Mouse (Mus musculus) forebrain, postnatal 0 days (tissue): ENCODE results near the gene Immp2l. TPM values are rescaled to one million over a fixed set of nuclear protein-coding genes. Genes with fewer than 3 reads are reported as not detected.

Experiments used
- ATAC-seq: fragments of 200-750 bp; cut with Nextera tagmentation; 2 replicates; pipeline ENCODE4 v1.8.0; 2017; ENCODE audit warnings: mild to moderate bottlenecking, moderate library complexity
- DNase-seq: peaks from one replicate; pipeline ENCODE4 v3.0.0-alpha.2; 2015
- H3K27ac ChIP-seq: fragments of 300-500 bp; sonication (generic); 2 replicates; pipeline ENCODE4 v1.5.1; 2014; ENCODE audit warnings: low read depth, mild to moderate bottlenecking, antibody characterized with exemption, low read length, moderate library complexity, mixed read lengths
- H3K27me3 ChIP-seq: fragments of 300-500 bp; sonication (generic); 2 replicates; pipeline ENCODE4 v1.6.1; 2014; ENCODE audit warnings: mild to moderate bottlenecking, low read length, mixed read lengths; ENCODE audit not compliant: insufficient read depth
- H3K36me3 ChIP-seq: fragments of 300-500 bp; sonication (generic); 2 replicates; pipeline ENCODE4 v1.6.1; 2014; ENCODE audit warnings: mild to moderate bottlenecking, moderate library complexity; ENCODE audit not compliant: insufficient read depth
- H3K4me1 ChIP-seq: fragments of 300-500 bp; sonication (generic); 2 replicates; pipeline ENCODE4 v1.6.1; 2014; ENCODE audit warnings: antibody characterized with exemption; ENCODE audit not compliant: insufficient read depth
- H3K4me2 ChIP-seq: fragments of 300-500 bp; sonication (generic); 2 replicates; pipeline ENCODE4 v1.6.1; 2014; ENCODE audit warnings: low read depth, mild to moderate bottlenecking, moderate library complexity
- H3K4me3 ChIP-seq: fragments of 300-500 bp; sonication (generic); 2 replicates; pipeline ENCODE4 v1.5.1; 2014; ENCODE audit warnings: low read depth, low read length, mixed read lengths
- H3K9ac ChIP-seq: fragments of 300-500 bp; sonication (generic); 2 replicates; pipeline ENCODE4 v1.6.1; 2014; ENCODE audit warnings: mild to moderate bottlenecking
- H3K9me3 ChIP-seq: fragments of 300-500 bp; sonication (generic); 2 replicates; pipeline ENCODE4 v1.6.1; 2016; ENCODE audit warnings: low read length
- CTCF ChIP-seq: sonication (generic); IDR thresholded peaks from 2 replicates; pipeline ENCODE4 v1.5.1; 2016; ENCODE audit warnings: antibody characterized with exemption, control low read depth, low read depth
- WGBS: fragments of 180-500 bp; shearing (Covaris S2); extraction: QIAGEN DNeasy Blood & Tissue Kit; methylation state at CpG from one replicate; pipeline ENCODE4 v1.1.7; 2014; 5-methylcytosine and 5-hydroxymethylcytosine counted together
- polyA plus RNA-seq: library from polyadenylated mRNA; unstranded; fragments of >200 nt; fragmentation: Nextera tagmentation; extraction: Ambion mirVana; gene quantifications from 2 replicates; pipeline ENCODE4 v1.2.1, GENCODE M21; 2015
- total RNA-seq: library from RNA; depleted of rRNA; stranded (reverse); fragments of >200 nt; gene quantifications from 2 replicates; pipeline ENCODE4 v1.2.3, GENCODE M21; 2014

Gene Immp2l
- total and polyA plus RNA-seq, 2 experiments from 2014 or later = 5.9 to 19.4 TPM

DNA sequence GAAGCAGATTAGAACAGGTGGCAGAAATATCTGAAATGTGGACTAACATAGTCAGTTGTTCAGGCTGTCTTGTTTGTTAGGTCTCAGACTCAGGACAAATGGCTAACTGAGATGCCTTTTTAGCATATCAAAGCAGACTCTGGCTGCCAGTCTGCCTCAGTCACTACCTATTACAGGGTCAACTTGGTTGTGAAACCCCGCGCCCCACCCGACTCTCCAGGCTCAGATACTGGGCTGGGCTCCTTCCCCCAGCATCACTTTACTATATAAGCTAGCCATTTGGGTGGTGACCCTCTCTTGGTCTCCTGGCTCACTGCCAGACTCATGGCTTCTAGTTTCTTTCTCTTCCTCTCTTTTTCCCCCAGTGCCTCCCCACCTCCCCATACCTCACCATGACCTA lies 887.7 kb downstream of the Immp2l start:
- Histone ChIP-seq H3K4me1 (no peaks in the 10 kb centered on the region), H3K36me3 (no peaks in the 10 kb centered on the region), H3K27ac (no peak overlapping the region), H3K27me3 (no peaks in the 10 kb centered on the region), H3K4me3 (no peak overlapping the region), H3K4me2 (no peak overlapping the region), H3K9me3 (no peaks in the 10 kb centered on the region), H3K9ac (no peak overlapping the region)
- no peak for TF ChIP-seq CTCF
- no peak for DNase-seq
- WGBS = 80% methylated on average over 3 of the region's 3 CpGs
- ATAC-seq = no peak

DNA sequence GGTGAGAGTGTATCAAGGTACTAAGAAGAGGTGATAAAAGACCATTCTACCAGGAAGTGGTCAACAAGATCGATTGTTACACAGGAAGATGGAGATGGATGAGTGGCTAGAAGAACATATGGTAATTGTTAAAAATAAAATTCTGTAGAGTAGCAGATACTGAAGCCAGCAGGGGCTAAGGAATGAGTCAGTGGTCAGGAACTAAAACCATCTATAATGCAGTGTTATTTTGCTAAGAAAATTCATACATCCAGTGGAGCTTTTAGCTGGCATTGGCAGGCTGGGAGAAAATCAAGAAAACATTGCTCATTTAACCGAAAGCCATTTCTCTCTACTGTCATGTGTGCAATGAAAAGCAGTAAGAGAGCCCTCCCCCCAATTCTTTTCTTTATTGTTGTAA lies 913.9 kb downstream of the Immp2l start:
- Histone ChIP-seq H3K4me3 (no peak overlapping the region), H3K27ac (no peak overlapping the region), H3K4me2 (no peak overlapping the region), H3K36me3 (no peaks in the 10 kb centered on the region), H3K27me3 (no peaks in the 10 kb centered on the region), H3K4me1 (no peaks in the 10 kb centered on the region), H3K9ac (no peak overlapping the region), H3K9me3 (no peaks in the 10 kb centered on the region)
- no peak for DNase-seq
- TF ChIP-seq CTCF = no peak
- 84% methylated on average over 2 of the region's 2 CpGs for WGBS
- no peak for ATAC-seq

DNA sequence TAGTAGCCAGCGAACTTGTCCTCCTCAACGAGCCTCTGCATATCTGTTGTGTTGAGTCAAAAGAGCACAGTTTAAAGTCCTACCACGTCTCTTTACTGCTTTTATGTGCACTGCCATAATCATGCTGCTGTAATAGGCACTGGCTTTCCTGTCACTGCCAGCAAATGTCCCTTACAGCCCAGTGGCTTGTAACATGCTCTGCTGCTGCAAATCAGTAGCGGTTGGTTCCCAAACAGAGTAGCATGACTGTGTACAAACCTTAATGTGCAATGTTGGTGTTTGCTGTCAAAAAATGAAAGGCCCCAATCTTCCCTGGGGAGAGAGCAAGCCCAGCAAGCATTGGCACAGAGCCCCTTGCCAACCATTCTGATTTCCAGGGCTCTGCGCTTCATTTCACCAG lies 918.0 kb downstream of the Immp2l start:
- no peaks in the 10 kb centered on the region for H3K4me1 ChIP-seq
- 44% methylated on average over 5 of the region's 5 CpGs for WGBS
- no peak overlapping the region for H3K4me2 ChIP-seq
- H3K4me3 ChIP-seq = no peak overlapping the region
- H3K36me3 ChIP-seq = no peaks in the 10 kb centered on the region
- H3K27me3 ChIP-seq = no peaks in the 10 kb centered on the region
- no peak overlapping the region for H3K9ac ChIP-seq
- no peak for TF ChIP-seq CTCF
- ATAC-seq = peak; percentile 40; the same call in 1 of the 2 replicates
- no peaks in the 10 kb centered on the region for H3K9me3 ChIP-seq
- H3K27ac ChIP-seq = no peak overlapping the region
- DNase-seq = no peak

DNA sequence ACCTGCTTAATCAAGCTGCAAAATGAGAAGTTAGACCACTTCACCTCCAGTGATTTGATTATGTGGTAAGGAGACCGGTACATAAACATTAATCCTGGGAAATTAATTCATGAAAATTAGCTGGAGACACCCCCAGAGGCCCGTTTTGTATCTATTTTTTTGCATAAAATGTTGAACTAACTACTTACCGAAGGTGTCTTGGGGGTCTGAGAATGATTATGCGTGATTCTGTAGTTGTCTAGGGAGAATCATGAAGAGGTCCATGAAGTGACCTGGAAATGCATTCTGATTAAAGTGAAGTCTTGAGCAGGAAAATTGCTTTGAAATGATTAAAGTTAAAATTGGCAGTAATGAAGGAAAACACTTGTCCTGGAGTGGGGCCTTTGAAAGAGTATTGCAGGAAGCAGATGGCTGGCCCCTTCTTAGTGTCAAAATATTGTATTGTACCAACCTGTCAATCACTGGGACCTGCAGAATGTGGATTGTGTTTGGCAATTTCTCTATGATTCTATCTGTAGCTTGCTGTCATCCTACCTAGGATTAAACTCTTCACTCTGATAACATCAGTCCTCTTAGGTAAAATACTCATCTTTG lies 920.3 kb downstream of the Immp2l start:
- Histone ChIP-seq H3K27ac (no peak overlapping the region), H3K4me3 (no peak overlapping the region), H3K36me3 (no peaks in the 10 kb centered on the region), H3K9me3 (no peaks in the 10 kb centered on the region), H3K4me2 (no peak overlapping the region), H3K27me3 (no peaks in the 10 kb centered on the region), H3K4me1 (no peaks in the 10 kb centered on the region), H3K9ac (no peak overlapping the region)
- peak; percentile 48; the same call in 1 of the 2 replicates for ATAC-seq
- no peak for TF ChIP-seq CTCF
- DNase-seq = peak; percentile 22
- WGBS = 42% methylated on average over 4 of the region's 4 CpGs

DNA sequence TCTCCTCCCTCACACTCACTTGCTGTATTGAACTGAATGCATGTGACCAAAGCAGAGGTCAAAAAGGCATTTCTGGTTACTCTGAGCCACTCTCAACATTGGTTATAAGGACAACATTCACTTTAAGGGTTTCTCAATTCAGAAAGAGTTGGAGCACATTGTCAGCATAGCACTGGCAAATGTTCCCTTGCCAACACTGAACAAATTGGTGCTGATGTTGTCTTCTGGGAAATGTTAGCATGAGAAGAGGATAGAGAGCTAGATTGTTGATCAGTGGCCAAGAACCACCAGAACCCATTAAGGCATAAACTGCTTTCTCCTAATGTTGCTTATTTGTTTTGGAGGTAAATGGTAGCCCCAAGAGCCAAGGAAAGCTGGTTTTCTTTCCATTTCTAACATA lies 922.6 kb downstream of the Immp2l start:
- Histone ChIP-seq H3K36me3 (no peaks in the 10 kb centered on the region), H3K4me3 (no peak overlapping the region), H3K9ac (no peak overlapping the region), H3K4me2 (no peak overlapping the region), H3K4me1 (no peaks in the 10 kb centered on the region), H3K27me3 (no peaks in the 10 kb centered on the region), H3K27ac (no peak overlapping the region), H3K9me3 (no peaks in the 10 kb centered on the region)
- ATAC-seq (no peak), DNase-seq (no peak)
- no peak for TF ChIP-seq CTCF

DNA sequence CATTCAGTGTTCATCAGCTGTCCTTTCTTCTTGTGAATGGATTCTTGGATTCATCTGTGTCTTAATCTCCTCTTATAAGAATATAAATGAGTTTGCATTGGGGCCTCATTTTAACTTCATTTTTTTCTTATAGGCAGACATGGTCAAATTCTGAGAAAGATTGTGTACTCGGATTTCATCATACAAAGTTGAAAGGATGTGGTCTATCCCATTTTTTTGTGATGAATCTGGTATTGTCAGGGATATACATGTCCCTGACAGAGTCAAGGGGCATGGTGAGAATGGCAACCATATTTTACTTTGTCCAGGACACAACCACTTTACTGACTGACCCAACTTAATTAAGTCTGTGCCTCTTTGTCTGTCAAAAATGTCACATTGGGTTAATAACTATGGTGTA lies 925.5 kb downstream of the Immp2l start:
- Histone ChIP-seq H3K4me1 (no peaks in the 10 kb centered on the region), H3K4me2 (no peak overlapping the region), H3K9ac (no peak overlapping the region), H3K27me3 (no peaks in the 10 kb centered on the region), H3K4me3 (no peak overlapping the region), H3K36me3 (no peaks in the 10 kb centered on the region), H3K9me3 (no peaks in the 10 kb centered on the region), H3K27ac (no peak overlapping the region)
- no peak for TF ChIP-seq CTCF
- 86% methylated on average over 1 of the region's 1 CpGs for WGBS
- DNase-seq = no peak
- ATAC-seq = no peak

DNA sequence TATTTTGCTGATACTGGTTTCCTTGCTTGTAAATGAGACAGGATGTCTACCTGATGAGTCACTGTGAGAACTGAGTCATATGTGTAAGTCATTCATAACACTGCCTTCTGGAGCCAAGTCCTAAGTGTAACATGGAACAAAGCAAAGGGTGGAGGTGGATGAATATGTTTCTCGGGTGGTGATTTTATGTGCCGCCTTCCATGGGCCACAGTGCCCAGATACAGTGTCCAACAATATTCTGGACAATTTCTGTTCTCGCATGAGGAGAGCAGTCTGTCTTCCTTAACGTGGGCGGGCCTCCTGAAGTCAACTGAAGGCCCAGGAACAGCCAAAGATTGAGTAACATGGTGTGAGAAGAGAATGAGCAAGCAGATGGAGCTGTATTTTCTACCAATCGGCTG lies 926.0 kb downstream of the Immp2l start:
- TF ChIP-seq CTCF = no peak
- ATAC-seq = no peak
- Histone ChIP-seq H3K9ac (no peak overlapping the region), H3K27ac (no peak overlapping the region), H3K4me2 (no peak overlapping the region), H3K4me3 (no peak overlapping the region), H3K36me3 (no peaks in the 10 kb centered on the region), H3K9me3 (no peaks in the 10 kb centered on the region), H3K27me3 (no peaks in the 10 kb centered on the region), H3K4me1 (no peaks in the 10 kb centered on the region)
- 94% methylated on average over 6 of the region's 6 CpGs for WGBS
- DNase-seq = no peak
